Mouse (Mus musculus) hindbrain, embryonic 16.5 days (tissue): ENCODE measurements around the gene Sash1. TPM values are rescaled to one million over a fixed set of nuclear protein-coding genes. Genes with fewer than 3 reads are reported as not detected.

Source experiments
- ATAC-seq: fragments of 200-750 bp; cut with Nextera tagmentation; 2 replicates; pipeline ENCODE4 v1.8.0; 2017; ENCODE audit warnings: moderate TSS enrichment, moderate library complexity
- H3K27ac ChIP-seq: fragments of 300-500 bp; sonication (generic); 2 replicates; pipeline ENCODE4 v1.5.1; 2014; ENCODE audit warnings: low read depth, mild to moderate bottlenecking, control low read depth, low read length, moderate library complexity
- H3K27me3 ChIP-seq: fragments of 300-500 bp; sonication (generic); replicated peaks from 2 replicates; pipeline ENCODE4 v1.6.1; 2014; ENCODE audit warnings: low read length; ENCODE audit not compliant: control insufficient read depth, insufficient read depth
- H3K36me3 ChIP-seq: fragments of 300-500 bp; sonication (generic); 2 replicates; pipeline ENCODE4 v1.6.1; 2014; ENCODE audit warnings: mild to moderate bottlenecking, low read length, moderate library complexity, mixed read lengths; ENCODE audit not compliant: control insufficient read depth, insufficient read depth
- H3K4me1 ChIP-seq: fragments of 300-500 bp; sonication (generic); 2 replicates; pipeline ENCODE4 v1.6.1; 2014; ENCODE audit warnings: low read depth, low read length; ENCODE audit not compliant: control insufficient read depth, insufficient read depth
- H3K4me2 ChIP-seq: fragments of 300-500 bp; sonication (generic); 2 replicates; pipeline ENCODE4 v1.6.1; 2014; ENCODE audit warnings: mild to moderate bottlenecking, low read length, control low read depth, moderate library complexity
- H3K4me3 ChIP-seq: fragments of 300-500 bp; sonication (generic); 2 replicates; pipeline ENCODE4 v1.5.1; 2014; ENCODE audit warnings: mild to moderate bottlenecking, low read length, control low read depth, moderate library complexity
- H3K9ac ChIP-seq: fragments of 300-500 bp; sonication (generic); 2 replicates; pipeline ENCODE4 v1.6.1; 2014; ENCODE audit warnings: low read depth, mild to moderate bottlenecking, control low read depth, low read length, moderate library complexity
- H3K9me3 ChIP-seq: fragments of 300-500 bp; sonication (generic); 2 replicates; pipeline ENCODE4 v1.6.1; 2014; ENCODE audit warnings: mild to moderate bottlenecking, low read length, moderate library complexity; ENCODE audit not compliant: control insufficient read depth
- WGBS: fragments of 180-500 bp; shearing (Covaris S2); extraction: QIAGEN DNeasy Blood & Tissue Kit; methylation state at CpG from one replicate; pipeline ENCODE4 v1.1.7; 2014; 5-methylcytosine and 5-hydroxymethylcytosine counted together
- polyA plus RNA-seq: library from polyadenylated mRNA; unstranded; fragments of >200 nt; fragmentation: Nextera tagmentation; extraction: Ambion mirVana; gene quantifications from 2 replicates; pipeline ENCODE4 v1.2.1, GENCODE M21; 2015

Sash1 gene
- polyA plus RNA-seq, 1 experiment from 2014 or later, result 4.2 TPM

- WGBS, result 73% methylated on average over 21 of the region's 21 CpGs
These were observed 138.2 kb downstream of the Sash1 start for GRCm38 (mm10) chr10:8747450-8748212.

GRCm38 (mm10) chr10:8746082-8746696, 139.7 kb downstream of the Sash1 start:
- Histone ChIP-seq H3K9ac (no peak overlapping the region), H3K27ac (no peak overlapping the region), H3K4me1 (no peaks in the 10 kb centered on the region), H3K9me3 (no peaks in the 10 kb centered on the region), H3K36me3 (no peaks in the 10 kb centered on the region), H3K27me3 (no peaks in the 10 kb centered on the region), H3K4me3 (no peak overlapping the region), H3K4me2 (no peak overlapping the region)
- WGBS, result 79% methylated on average over 14 of the region's 14 CpGs
- ATAC-seq, result no peak

More at GRCm38 (mm10) chr10:8747450-8748212, 138.2 kb downstream of the Sash1 start:
- H3K9ac ChIP-seq, result no peak overlapping the region
- H3K4me1 ChIP-seq, result peaks cover 3% of the 10 kb centered on the region; the same call in 1 of the 2 replicates
- no peak overlapping the region for H3K4me3 ChIP-seq
- H3K36me3 ChIP-seq, result no peaks in the 10 kb centered on the region
- no peak overlapping the region for H3K4me2 ChIP-seq
- no peak overlapping the region for H3K27ac ChIP-seq
- no peaks in the 10 kb centered on the region for H3K9me3 ChIP-seq
- H3K27me3 ChIP-seq, result no peaks in the 10 kb centered on the region
- no peak; the same call in 1 of the 2 replicates for ATAC-seq

GRCm38 (mm10) chr10:8742872-8743271, 143.0 kb downstream of the Sash1 start:
- Histone ChIP-seq H3K36me3 (no peaks in the 10 kb centered on the region), H3K4me2 (no peak overlapping the region), H3K9me3 (no peaks in the 10 kb centered on the region), H3K9ac (no peak overlapping the region), H3K4me3 (no peak overlapping the region), H3K4me1 (no peaks in the 10 kb centered on the region), H3K27me3 (no peaks in the 10 kb centered on the region), H3K27ac (no peak overlapping the region)
- WGBS, result 38% methylated on average over 2 of the region's 2 CpGs
- no peak for ATAC-seq

- no peaks in the 10 kb centered on the region for H3K4me1 ChIP-seq
- H3K36me3 ChIP-seq, result no peaks in the 10 kb centered on the region
- no peak for ATAC-seq
- no peak overlapping the region for H3K4me3 ChIP-seq
- H3K9ac ChIP-seq, result no peak overlapping the region
- H3K27me3 ChIP-seq, result no peaks in the 10 kb centered on the region
- H3K9me3 ChIP-seq, result no peaks in the 10 kb centered on the region
- no peak overlapping the region for H3K27ac ChIP-seq
- WGBS, result 92% methylated on average over 9 of the region's 9 CpGs
- H3K4me2 ChIP-seq, result no peak overlapping the region
These were observed 144.4 kb downstream of the Sash1 start for GRCm38 (mm10) chr10:8741505-8741904.

- H3K36me3 ChIP-seq, result no peaks in the 10 kb centered on the region
- 97% methylated on average over 5 of the region's 5 CpGs for WGBS
- H3K4me1 ChIP-seq, result no peaks in the 10 kb centered on the region
- no peak for ATAC-seq
- H3K27me3 ChIP-seq, result no peaks in the 10 kb centered on the region
- H3K9me3 ChIP-seq, result no peaks in the 10 kb centered on the region
- H3K4me3 ChIP-seq, result no peak overlapping the region
- no peak overlapping the region for H3K9ac ChIP-seq
- H3K4me2 ChIP-seq, result no peak overlapping the region
- H3K27ac ChIP-seq, result no peak overlapping the region
These were observed 145.1 kb downstream of the Sash1 start for GRCm38 (mm10) chr10:8740797-8741196.

GRCm38 (mm10) chr10:8729387-8730337, 156.2 kb downstream of the Sash1 start:
- Histone ChIP-seq H3K4me1 (no peaks in the 10 kb centered on the region), H3K9me3 (no peaks in the 10 kb centered on the region), H3K4me2 (no peak overlapping the region), H3K27me3 (no peaks in the 10 kb centered on the region), H3K4me3 (no peak overlapping the region), H3K27ac (no peak overlapping the region), H3K9ac (no peak overlapping the region), H3K36me3 (peaks cover 3% of the 10 kb centered on the region; the same call in 1 of the 2 replicates)
- 86% methylated on average over 34 of the region's 34 CpGs for WGBS
- ATAC-seq, result peak; percentile 79

GRCm38 (mm10) chr10:8719345-8719744, 166.5 kb downstream of the Sash1 start:
- Histone ChIP-seq H3K9me3 (no peaks in the 10 kb centered on the region), H3K36me3 (no peaks in the 10 kb centered on the region), H3K27ac (no peak overlapping the region), H3K9ac (no peak overlapping the region), H3K4me3 (no peak overlapping the region), H3K4me1 (no peaks in the 10 kb centered on the region), H3K27me3 (no peaks in the 10 kb centered on the region), H3K4me2 (no peak overlapping the region)
- 55% methylated on average over 13 of the region's 13 CpGs for WGBS
- ATAC-seq, result no peak

GRCm38 (mm10) chr10:8718831-8719230, 167.0 kb downstream of the Sash1 start:
- Histone ChIP-seq H3K9ac (no peak overlapping the region), H3K36me3 (no peaks in the 10 kb centered on the region), H3K4me3 (no peak overlapping the region), H3K27ac (no peak overlapping the region), H3K9me3 (no peaks in the 10 kb centered on the region), H3K27me3 (no peaks in the 10 kb centered on the region), H3K4me2 (no peak overlapping the region), H3K4me1 (no peaks in the 10 kb centered on the region)
- ATAC-seq, result no peak
- WGBS, result 67% methylated on average over 7 of the region's 7 CpGs

GRCm38 (mm10) chr10:8717171-8717570, 168.7 kb downstream of the Sash1 start:
- no peak overlapping the region for H3K27ac ChIP-seq
- no peaks in the 10 kb centered on the region for H3K4me1 ChIP-seq
- H3K9ac ChIP-seq, result no peak overlapping the region
- no peak overlapping the region for H3K4me3 ChIP-seq
- 80% methylated on average over 5 of the region's 5 CpGs for WGBS
- no peaks in the 10 kb centered on the region for H3K9me3 ChIP-seq
- no peak overlapping the region for H3K4me2 ChIP-seq
- no peaks in the 10 kb centered on the region for H3K27me3 ChIP-seq
- ATAC-seq, result no peak
- H3K36me3 ChIP-seq, result no peaks in the 10 kb centered on the region
